Mouse (Mus musculus) v-Abl transformed pro-B cells (cell line): ENCODE data around the gene Izumo2.
"Not testable (repeated sequence)": the region's sequence is repeated elsewhere in the genome, so short reads cannot be mapped to it uniquely, and the experiment has no call there.

Source experiments
- in situ Hi-C, 2 experiments: fragments of 400-800 bp; cut with MboI; formaldehyde crosslinking; loops; one replicate each; pipeline ENCODE4 v1.15.1; 2025; ENCODE audit not compliant: unreplicated experiment in 2 of 2

Gene Izumo2

GRCm38 (mm10) chr7:44697191-44697710 lies 11.3 kb upstream of the Izumo2 start:
- in situ Hi-C loops, result no loop called here

GRCm38 (mm10) chr7:44697980-44698379 lies 10.6 kb upstream of the Izumo2 start:
- in situ Hi-C loops, result no loop called here

- in situ Hi-C loops, result loop anchor here in 1 of 2 experiments (5.0 kb wide), 1 partner anchor 50 kb away; no protein-coding TSS in a partner anchor
Observed at GRCm38 (mm10) chr7:44701921-44702320, 6.6 kb upstream of the Izumo2 start.

DNA sequence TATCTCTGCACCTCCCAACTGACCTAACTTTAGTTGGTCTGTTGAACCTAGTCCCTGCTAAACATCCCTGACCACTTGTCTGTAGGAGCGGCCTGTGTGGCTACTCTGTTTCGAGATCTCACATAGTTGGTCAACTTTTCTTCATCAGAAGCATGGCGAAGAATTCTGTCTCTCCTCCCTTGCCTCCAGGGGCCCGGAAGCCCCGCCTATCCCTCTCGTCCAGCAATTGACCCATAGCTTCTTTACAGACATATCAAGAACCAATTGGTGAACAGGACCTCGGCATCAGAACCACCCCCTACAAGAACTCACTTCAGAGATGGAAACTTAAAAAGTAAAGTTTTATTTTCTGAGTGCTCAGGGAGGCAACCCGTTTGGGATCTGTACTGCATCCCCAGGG lies 5.6 kb upstream of the Izumo2 start:
- in situ Hi-C loops, result loop anchor here in 1 of 2 experiments (5.0 kb wide), 1 partner anchor 51 kb away; no protein-coding TSS in a partner anchor

- in situ Hi-C loops, result loop anchor here in 1 of 2 experiments (5.0 kb wide), 1 partner anchor 52 kb away; no protein-coding TSS in a partner anchor
Observed at GRCm38 (mm10) chr7:44704363-44704762, 4.2 kb upstream of the Izumo2 start.

DNA sequence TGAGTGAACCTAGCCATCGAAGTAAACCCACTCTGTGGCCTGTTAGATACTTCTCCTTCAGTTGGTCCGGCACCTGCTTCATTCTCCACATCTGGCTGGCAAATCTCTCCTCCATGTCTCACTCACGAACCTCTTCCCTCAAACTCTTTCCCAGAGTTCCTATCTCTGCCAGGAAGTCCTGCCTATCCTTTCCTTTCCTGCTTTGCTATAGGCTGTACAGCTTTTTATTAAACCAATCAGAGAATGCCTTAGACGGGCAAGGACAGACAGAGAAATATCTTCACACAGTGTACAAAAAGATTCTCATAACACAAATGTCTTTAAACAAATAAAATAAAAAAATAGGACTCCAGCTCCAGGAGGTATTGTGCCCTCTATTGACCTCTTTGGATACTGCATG lies 3.5 kb upstream of the Izumo2 start:
- in situ Hi-C loops, result no loop called here

DNA sequence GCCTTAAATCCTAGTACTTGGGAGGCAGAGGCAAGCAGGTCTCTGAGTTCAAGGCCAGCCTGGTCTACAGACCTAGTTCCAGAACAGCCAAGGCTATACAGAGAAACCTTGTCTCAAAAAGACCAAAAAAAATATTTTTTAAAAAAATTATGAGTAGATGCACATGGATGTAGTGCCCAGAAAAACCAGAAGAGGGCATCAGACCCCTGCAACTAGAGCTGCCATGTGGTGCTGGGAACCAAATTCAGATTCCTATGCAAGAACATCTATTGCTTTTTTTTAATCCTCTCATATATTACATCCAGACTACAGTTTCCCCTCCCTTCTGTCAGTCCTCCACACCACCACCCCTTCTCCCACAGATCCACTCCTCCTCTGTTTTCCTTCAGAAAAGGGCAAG lies 2.2 kb upstream of the Izumo2 start:
- in situ Hi-C loops, result no loop called here

DNA sequence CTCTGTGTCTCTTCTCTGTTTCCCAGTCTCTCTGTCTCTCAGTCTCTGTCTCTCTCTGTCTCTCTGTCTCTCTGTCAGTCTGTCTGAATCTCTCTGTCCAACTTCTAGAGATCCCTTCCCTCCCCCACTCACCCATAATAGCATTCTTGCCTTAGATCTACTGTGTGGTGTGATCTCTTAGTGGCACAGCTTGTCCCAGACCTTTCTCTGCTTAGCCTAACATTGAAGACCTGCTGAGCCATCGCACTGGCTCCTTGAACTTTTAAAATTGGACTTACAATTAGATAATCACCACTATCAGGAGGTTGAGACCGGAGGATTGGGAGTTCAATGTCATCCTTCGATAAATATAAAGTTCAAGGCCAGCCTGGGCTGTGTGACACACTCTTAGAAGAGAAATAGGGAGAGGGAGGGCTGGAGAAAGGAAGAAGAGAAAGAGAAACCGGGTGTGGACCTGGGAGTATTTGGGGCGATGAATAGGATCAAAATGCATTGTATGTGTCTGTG lies 1.3 kb upstream of the Izumo2 start:
- in situ Hi-C loops, result no loop called here

GRCm38 (mm10) chr7:44708093-44708492 lies 449 bp upstream of the Izumo2 start:
- in situ Hi-C loops, result not testable (repeated sequence)

DNA sequence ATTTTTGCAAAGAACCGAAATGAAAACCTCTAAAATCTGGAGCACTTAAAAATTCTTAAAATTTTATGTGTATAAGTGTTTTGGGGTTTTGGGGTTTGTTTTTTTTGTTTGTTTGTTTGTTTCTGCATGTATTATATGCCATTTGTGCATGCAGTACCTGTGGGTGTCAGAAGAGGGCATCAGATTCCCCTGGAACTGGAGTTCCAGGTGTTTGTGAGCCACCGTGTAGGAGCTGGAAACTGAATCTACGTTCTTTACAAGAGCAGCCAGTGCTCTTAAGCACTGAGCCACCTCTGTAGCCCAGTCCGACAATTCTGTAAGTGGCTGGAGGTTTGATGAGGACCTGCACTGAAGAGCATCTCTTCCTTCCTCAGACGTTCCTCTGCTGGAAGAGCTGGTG lies 1.3 kb downstream of the Izumo2 start:
- in situ Hi-C loops, result no loop called here

DNA sequence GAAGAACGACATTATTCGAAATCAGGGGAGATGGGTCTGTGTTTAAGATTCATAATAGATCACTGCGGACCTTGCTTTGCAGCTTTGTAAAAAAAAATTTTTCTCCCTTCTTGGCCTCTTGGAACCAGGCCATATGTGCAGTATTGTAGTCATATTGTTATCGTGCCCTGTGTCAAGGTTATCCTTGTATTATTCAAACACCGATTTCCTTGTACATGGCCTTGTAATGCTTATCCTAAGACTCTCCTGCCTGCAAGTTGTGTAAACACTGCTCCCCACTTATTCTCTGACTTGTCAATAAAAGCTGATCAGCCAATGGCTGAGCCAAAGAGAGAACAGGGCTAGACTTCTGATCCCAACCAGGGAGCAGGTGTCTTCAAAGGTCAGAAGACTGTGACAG lies 13.5 kb downstream of the Izumo2 start:
- in situ Hi-C loops, result loop anchor here (5.0 kb wide), 2 partner anchors 105 to 235 kb away; no protein-coding TSS in a partner anchor

GRCm38 (mm10) chr7:44724316-44724715 lies 15.8 kb downstream of the Izumo2 start:
- in situ Hi-C loops, result loop anchor here (5.0 kb wide), 2 partner anchors 103 to 233 kb away; no protein-coding TSS in a partner anchor

DNA sequence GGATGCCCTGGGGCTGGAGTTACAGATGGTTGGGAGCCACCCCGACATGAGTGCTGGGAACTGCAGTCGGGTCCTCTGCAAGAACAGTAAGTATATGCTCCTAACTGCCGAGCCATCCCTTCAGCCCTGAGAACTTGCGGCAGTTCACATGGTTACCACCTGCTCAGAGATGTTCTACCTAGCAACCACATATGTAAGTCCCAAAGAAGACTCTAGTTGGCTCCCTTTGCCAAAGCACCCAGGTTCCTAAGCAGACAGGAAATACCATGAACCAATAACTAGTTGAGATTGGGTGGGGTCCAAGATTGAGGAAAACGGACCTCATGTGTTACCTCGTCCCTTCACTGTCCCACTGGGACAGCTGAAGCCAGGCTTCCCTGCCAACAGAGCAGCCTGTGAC lies 17.8 kb downstream of the Izumo2 start:
- in situ Hi-C loops, result no loop called here

GRCm38 (mm10) chr7:44727151-44727550 lies 18.6 kb downstream of the Izumo2 start:
- in situ Hi-C loops, result no loop called here

- in situ Hi-C loops, result no loop called here
Observed at GRCm38 (mm10) chr7:44728082-44728975, 19.8 kb downstream of the Izumo2 start.

DNA sequence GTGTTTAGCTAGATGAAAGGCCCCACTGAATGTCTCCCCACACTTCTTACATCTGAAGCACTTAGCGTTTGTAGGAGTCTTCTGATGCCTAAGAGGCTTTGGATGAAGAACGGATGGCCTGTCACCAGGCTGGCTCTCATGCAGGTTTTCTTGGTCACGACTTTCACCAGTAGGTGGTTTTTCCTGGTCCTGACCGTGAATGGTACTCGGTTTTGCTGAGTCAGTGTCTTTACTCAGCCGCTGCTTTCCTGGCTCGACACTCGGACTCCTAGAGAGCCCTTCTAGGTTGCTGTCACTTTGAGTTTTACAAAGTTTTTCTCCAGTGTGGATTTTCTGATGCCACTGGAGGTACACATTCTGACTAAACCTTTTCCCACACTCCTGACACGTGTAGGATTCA lies 25.2 kb downstream of the Izumo2 start:
- in situ Hi-C loops, result no loop called here

- in situ Hi-C loops, result loop anchor here in 1 of 2 experiments (5.0 kb wide), 1 partner anchor 91 kb away; no protein-coding TSS in a partner anchor
Observed at GRCm38 (mm10) chr7:44741361-44741760, 32.8 kb downstream of the Izumo2 start.

- in situ Hi-C loops, result loop anchor here in 1 of 2 experiments (5.0 kb wide), 1 partner anchor 88 kb away; no protein-coding TSS in a partner anchor
Observed at GRCm38 (mm10) chr7:44744270-44744669, 35.7 kb downstream of the Izumo2 start.

DNA sequence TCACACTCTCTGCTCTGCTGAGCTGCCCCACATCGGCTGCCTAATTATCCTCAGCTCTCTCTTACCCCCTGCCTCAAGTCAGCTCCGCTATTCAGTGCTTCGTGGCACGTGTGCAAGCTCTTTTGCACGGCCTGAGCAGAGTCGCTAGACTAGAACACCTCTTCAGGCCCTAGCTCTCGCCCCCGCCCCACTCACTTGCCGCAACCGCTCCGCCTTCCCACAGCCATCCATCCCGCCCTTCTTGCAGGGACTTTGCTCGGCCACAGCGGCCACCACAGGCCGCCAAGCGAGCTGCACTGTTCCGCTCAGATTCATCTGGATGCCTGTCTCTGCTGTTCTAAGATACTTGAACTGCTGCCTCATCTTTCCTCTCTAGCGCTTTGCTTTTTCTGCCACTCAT lies 36.5 kb downstream of the Izumo2 start:
- in situ Hi-C loops, result no loop called here

DNA sequence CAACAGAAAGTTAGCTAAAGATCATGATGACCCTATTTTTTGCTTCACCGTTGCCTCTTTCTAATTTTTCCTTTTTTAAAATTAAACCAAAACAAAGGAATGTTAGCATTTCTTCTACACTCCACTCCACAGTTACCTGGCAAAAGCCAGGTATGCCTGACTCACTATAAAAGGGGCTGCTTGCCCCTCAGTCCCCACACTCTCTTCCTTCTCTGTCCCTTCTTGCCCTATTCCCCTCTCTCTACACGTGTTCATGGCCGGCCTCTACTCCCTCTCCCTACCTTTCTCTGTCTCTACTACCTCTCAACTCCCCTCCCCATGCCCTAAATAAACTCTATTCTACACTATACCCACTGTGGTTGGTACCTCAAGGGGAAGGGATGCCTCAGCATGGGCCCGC lies 38.6 kb downstream of the Izumo2 start:
- in situ Hi-C loops, result no loop called here
